Mouse (Mus musculus): Measurements from ENCODE around the gene Wdr45. TPM values are rescaled to one million over a fixed set of nuclear protein-coding genes. Genes with fewer than 3 reads are reported as not detected.

Wdr45 gene
- polyA plus RNA-seq, 1 experiment from 2014 or later, result 18.7 TPM

- Histone ChIP-seq H3K9ac (ENCODE audit: low read depth, low read length) (no peak overlapping the region), H3K4me1 (replicated peaks; ENCODE audit: control insufficient read depth, insufficient read depth, low read length) (no peaks in the 10 kb centered on the region), H3K4me3 (ENCODE audit: low read depth, low read length) (no peak overlapping the region), H3K27me3 (ENCODE audit: control insufficient read depth, insufficient read depth, low read length) (no peaks in the 10 kb centered on the region), H3K36me3 (ENCODE audit: control insufficient read depth, insufficient read depth, low read length) (no peaks in the 10 kb centered on the region), H3K9me3 (ENCODE audit: control insufficient read depth, low read length) (no peaks in the 10 kb centered on the region), H3K4me2 (replicated peaks; ENCODE audit: low read depth, low read length) (peak overlapping the region; percentile 11), H3K27ac (ENCODE audit: low read depth, low read length) (no peak overlapping the region)
- 33% methylated on average over 28 of the region's 28 CpGs for WGBS
- DNase-seq (ENCODE audit: low spot score) (peak; percentile 16), ATAC-seq (ENCODE audit: low FRiP score) (no peak)
Measured at GRCm38 (mm10) chrX:7674284-7675000, 39.7 kb upstream of the Wdr45 start.

GRCm38 (mm10) chrX:7675001-7675380 lies 39.1 kb upstream of the Wdr45 start:
- Histone ChIP-seq H3K9me3 (ENCODE audit: control insufficient read depth, low read length) (no peaks in the 10 kb centered on the region), H3K27ac (ENCODE audit: low read depth, low read length) (no peak overlapping the region), H3K36me3 (ENCODE audit: control insufficient read depth, insufficient read depth, low read length) (no peaks in the 10 kb centered on the region), H3K4me3 (ENCODE audit: low read depth, low read length) (no peak overlapping the region), H3K9ac (ENCODE audit: low read depth, low read length) (no peak overlapping the region), H3K4me2 (replicated peaks; ENCODE audit: low read depth, low read length) (peak overlapping the region; percentile 11), H3K4me1 (replicated peaks; ENCODE audit: control insufficient read depth, insufficient read depth, low read length) (no peaks in the 10 kb centered on the region), H3K27me3 (ENCODE audit: control insufficient read depth, insufficient read depth, low read length) (no peaks in the 10 kb centered on the region)
- 38% methylated on average over 10 of the region's 10 CpGs for WGBS
- ATAC-seq (ENCODE audit: low FRiP score) (no peak), DNase-seq (ENCODE audit: low spot score) (no peak)

GRCm38 (mm10) chrX:7678986-7679385 lies 35.1 kb upstream of the Wdr45 start:
- no peaks in the 10 kb centered on the region for H3K36me3 ChIP-seq (ENCODE audit: control insufficient read depth, insufficient read depth, low read length)
- DNase-seq (ENCODE audit: low spot score), result no peak
- no peak overlapping the region for H3K4me3 ChIP-seq (ENCODE audit: low read depth, low read length)
- H3K27ac ChIP-seq (ENCODE audit: low read depth, low read length), result no peak overlapping the region
- H3K27me3 ChIP-seq (ENCODE audit: control insufficient read depth, insufficient read depth, low read length), result no peaks in the 10 kb centered on the region
- H3K4me1 ChIP-seq (replicated peaks; ENCODE audit: control insufficient read depth, insufficient read depth, low read length), result no peaks in the 10 kb centered on the region
- WGBS, result 40% methylated on average over 3 of the region's 3 CpGs
- H3K9me3 ChIP-seq (ENCODE audit: control insufficient read depth, low read length), result no peaks in the 10 kb centered on the region
- no peak for ATAC-seq (ENCODE audit: low FRiP score)
- H3K4me2 ChIP-seq (replicated peaks; ENCODE audit: low read depth, low read length), result no peak overlapping the region
- H3K9ac ChIP-seq (ENCODE audit: low read depth, low read length), result no peak overlapping the region

- Histone ChIP-seq H3K27ac (ENCODE audit: low read depth, low read length) (no peak overlapping the region), H3K9me3 (ENCODE audit: control insufficient read depth, low read length) (no peaks in the 10 kb centered on the region), H3K4me3 (ENCODE audit: low read depth, low read length) (peak overlapping the region; percentile 12; the same call in 1 of the 2 replicates), H3K36me3 (ENCODE audit: control insufficient read depth, insufficient read depth, low read length) (no peaks in the 10 kb centered on the region), H3K27me3 (ENCODE audit: control insufficient read depth, insufficient read depth, low read length) (no peaks in the 10 kb centered on the region), H3K4me2 (replicated peaks; ENCODE audit: low read depth, low read length) (peak overlapping the region; percentile 36), H3K9ac (ENCODE audit: low read depth, low read length) (no peak overlapping the region), H3K4me1 (replicated peaks; ENCODE audit: control insufficient read depth, insufficient read depth, low read length) (no peaks in the 10 kb centered on the region)
- WGBS, result 22% methylated on average over 27 of the region's 27 CpGs
- ATAC-seq (ENCODE audit: low FRiP score) (peak; percentile 89), DNase-seq (ENCODE audit: low spot score) (peak; percentile 93)
Measured at GRCm38 (mm10) chrX:7679405-7680056, 34.6 kb upstream of the Wdr45 start.

- ATAC-seq (ENCODE audit: low FRiP score) (peak; percentile 51; the same call in 1 of the 2 replicates), DNase-seq (ENCODE audit: low spot score) (no peak)
- 25% methylated on average over 12 of the region's 12 CpGs for WGBS
- Histone ChIP-seq H3K4me1 (replicated peaks; ENCODE audit: control insufficient read depth, insufficient read depth, low read length) (no peaks in the 10 kb centered on the region), H3K4me2 (replicated peaks; ENCODE audit: low read depth, low read length) (peak overlapping the region; percentile 36), H3K9ac (ENCODE audit: low read depth, low read length) (no peak overlapping the region), H3K36me3 (ENCODE audit: control insufficient read depth, insufficient read depth, low read length) (no peaks in the 10 kb centered on the region), H3K4me3 (ENCODE audit: low read depth, low read length) (peak overlapping the region; percentile 12; the same call in 1 of the 2 replicates), H3K27me3 (ENCODE audit: control insufficient read depth, insufficient read depth, low read length) (no peaks in the 10 kb centered on the region), H3K9me3 (ENCODE audit: control insufficient read depth, low read length) (no peaks in the 10 kb centered on the region), H3K27ac (ENCODE audit: low read depth, low read length) (no peak overlapping the region)
Measured at GRCm38 (mm10) chrX:7680057-7680412, 34.1 kb upstream of the Wdr45 start.

GRCm38 (mm10) chrX:7680864-7681263 lies 33.3 kb upstream of the Wdr45 start, which contains the start of gene Magix:
Magix (minus strand) TSS chrX:7681251.
- no peak for ATAC-seq (ENCODE audit: low FRiP score)
- no peak within 1 kb of the TSS for H3K9ac ChIP-seq (ENCODE audit: low read depth, low read length)
- peak within 1 kb of the TSS; percentile 12; the same call in 1 of the 2 replicates for H3K4me3 ChIP-seq (ENCODE audit: low read depth, low read length)
- no peaks in the 10 kb centered on the region for H3K36me3 ChIP-seq (ENCODE audit: control insufficient read depth, insufficient read depth, low read length)
- no peaks in the 10 kb centered on the region for H3K9me3 ChIP-seq (ENCODE audit: control insufficient read depth, low read length)
- no peak within 1 kb of the TSS for H3K27ac ChIP-seq (ENCODE audit: low read depth, low read length)
- 63% methylated on average over 14 of the region's 14 CpGs for WGBS
- no peaks in the 10 kb centered on the region for H3K27me3 ChIP-seq (ENCODE audit: control insufficient read depth, insufficient read depth, low read length)
- peak within 1 kb of the TSS; percentile 36 for H3K4me2 ChIP-seq (replicated peaks; ENCODE audit: low read depth, low read length)
- no peaks in the 10 kb centered on the region for H3K4me1 ChIP-seq (replicated peaks; ENCODE audit: control insufficient read depth, insufficient read depth, low read length)
- DNase-seq (ENCODE audit: low spot score), result no peak

GRCm38 (mm10) chrX:7688321-7688720 lies 25.8 kb upstream of the Wdr45 start:
- Histone ChIP-seq H3K36me3 (ENCODE audit: control insufficient read depth, insufficient read depth, low read length) (no peaks in the 10 kb centered on the region), H3K4me1 (replicated peaks; ENCODE audit: control insufficient read depth, insufficient read depth, low read length) (no peaks in the 10 kb centered on the region), H3K4me2 (replicated peaks; ENCODE audit: low read depth, low read length) (no peak overlapping the region), H3K4me3 (ENCODE audit: low read depth, low read length) (no peak overlapping the region), H3K27me3 (ENCODE audit: control insufficient read depth, insufficient read depth, low read length) (no peaks in the 10 kb centered on the region), H3K9me3 (ENCODE audit: control insufficient read depth, low read length) (no peaks in the 10 kb centered on the region), H3K27ac (ENCODE audit: low read depth, low read length) (no peak overlapping the region), H3K9ac (ENCODE audit: low read depth, low read length) (no peak overlapping the region)
- ATAC-seq (ENCODE audit: low FRiP score), result no peak
- 94% methylated on average over 2 of the region's 2 CpGs for WGBS
- no peak for DNase-seq (ENCODE audit: low spot score)

- Histone ChIP-seq H3K9ac (ENCODE audit: low read depth, low read length) (no peak overlapping the region), H3K9me3 (ENCODE audit: control insufficient read depth, low read length) (no peaks in the 10 kb centered on the region), H3K4me1 (replicated peaks; ENCODE audit: control insufficient read depth, insufficient read depth, low read length) (no peaks in the 10 kb centered on the region), H3K4me2 (replicated peaks; ENCODE audit: low read depth, low read length) (no peak overlapping the region), H3K27ac (ENCODE audit: low read depth, low read length) (no peak overlapping the region), H3K27me3 (ENCODE audit: control insufficient read depth, insufficient read depth, low read length) (no peaks in the 10 kb centered on the region), H3K36me3 (ENCODE audit: control insufficient read depth, insufficient read depth, low read length) (no peaks in the 10 kb centered on the region), H3K4me3 (ENCODE audit: low read depth, low read length) (no peak overlapping the region)
- no peak for DNase-seq (ENCODE audit: low spot score)
- no peak for ATAC-seq (ENCODE audit: low FRiP score)
- 62% methylated on average over 3 of the region's 3 CpGs for WGBS
Measured at GRCm38 (mm10) chrX:7690486-7690885, 23.6 kb upstream of the Wdr45 start.

- no peaks in the 10 kb centered on the region for H3K27me3 ChIP-seq (ENCODE audit: control insufficient read depth, insufficient read depth, low read length)
- peak; percentile 31 for DNase-seq (ENCODE audit: low spot score)
- no peak overlapping the region for H3K9ac ChIP-seq (ENCODE audit: low read depth, low read length)
- H3K4me2 ChIP-seq (replicated peaks; ENCODE audit: low read depth, low read length), result no peak overlapping the region
- no peaks in the 10 kb centered on the region for H3K4me1 ChIP-seq (replicated peaks; ENCODE audit: control insufficient read depth, insufficient read depth, low read length)
- WGBS, result 35% methylated on average over 4 of the region's 4 CpGs
- H3K4me3 ChIP-seq (ENCODE audit: low read depth, low read length), result no peak overlapping the region
- no peaks in the 10 kb centered on the region for H3K9me3 ChIP-seq (ENCODE audit: control insufficient read depth, low read length)
- no peaks in the 10 kb centered on the region for H3K36me3 ChIP-seq (ENCODE audit: control insufficient read depth, insufficient read depth, low read length)
- no peak overlapping the region for H3K27ac ChIP-seq (ENCODE audit: low read depth, low read length)
- ATAC-seq (ENCODE audit: low FRiP score), result no peak
Measured at GRCm38 (mm10) chrX:7692862-7693261, 21.3 kb upstream of the Wdr45 start.

Data from hindbrain, embryonic 11.5 days (tissue).